Mouse (Mus musculus) ovary, postnatal 14 days (tissue): Measurements from ENCODE around the gene Ecsit.
"Not testable (repeated sequence)": the region's sequence is repeated elsewhere in the genome, so short reads cannot be mapped to it uniquely, and the experiment has no call there.

Experiments
- DNase-seq: peaks from one replicate; pipeline ENCODE4 v3.0.0; 2022; ENCODE audit warnings: low spot score

Gene Ecsit

GRCm38 (mm10) chr9:22089281-22089680, 4.0 kb upstream of the Ecsit start:
- DNase-seq, result no peak

- DNase-seq, result no peak
Measured at GRCm38 (mm10) chr9:22087034-22087618, 1.9 kb upstream of the Ecsit start.

- DNase-seq, result no peak
Measured at GRCm38 (mm10) chr9:22086012-22086411, 774 bp upstream of the Ecsit start.

- no peak for DNase-seq
Measured at GRCm38 (mm10) chr9:22084667-22085021, 594 bp downstream of the Ecsit start.

GRCm38 (mm10) chr9:22076223-22076622, 9.0 kb downstream of the Ecsit start:
- no peak for DNase-seq

GRCm38 (mm10) chr9:22075778-22076177, 9.5 kb downstream of the Ecsit start:
- DNase-seq, result not testable (repeated sequence)

GRCm38 (mm10) chr9:22072276-22072675, 13.0 kb downstream of the Ecsit start:
- DNase-seq, result no peak

GRCm38 (mm10) chr9:22070791-22071573, 14.3 kb downstream of the Ecsit start, which contains the start of the genes Gm49318 and Zfp653:
Gm49318 (minus strand) TSS chr9:22071259.
Zfp653 (minus strand) TSS chr9:22071376.
- peak; percentile 94 for DNase-seq

- DNase-seq, result no peak
Measured at GRCm38 (mm10) chr9:22069881-22070553, 15.2 kb downstream of the Ecsit start.

GRCm38 (mm10) chr9:22067195-22067594, 18.0 kb downstream of the Ecsit start:
- DNase-seq, result no peak

GRCm38 (mm10) chr9:22066433-22066832, 18.8 kb downstream of the Ecsit start:
- peak; percentile 25 for DNase-seq

- no peak for DNase-seq
Measured at GRCm38 (mm10) chr9:22065642-22066041, 19.6 kb downstream of the Ecsit start.

- no peak for DNase-seq
Measured at GRCm38 (mm10) chr9:22064341-22064740, 20.9 kb downstream of the Ecsit start.

- no peak for DNase-seq
Measured at GRCm38 (mm10) chr9:22061339-22061738, 23.9 kb downstream of the Ecsit start.

GRCm38 (mm10) chr9:22058011-22058424, 27.2 kb downstream of the Ecsit start:
- DNase-seq, result no peak

GRCm38 (mm10) chr9:22057031-22057517, 28.2 kb downstream of the Ecsit start:
- no peak for DNase-seq

- no peak for DNase-seq
Measured at GRCm38 (mm10) chr9:22056303-22056910, 28.8 kb downstream of the Ecsit start.

GRCm38 (mm10) chr9:22055713-22056112, 29.5 kb downstream of the Ecsit start:
- DNase-seq, result no peak

- DNase-seq, result peak; percentile 42
Measured at GRCm38 (mm10) chr9:22054411-22055076, 30.7 kb downstream of the Ecsit start.

GRCm38 (mm10) chr9:22053657-22054056, 31.6 kb downstream of the Ecsit start:
- no peak for DNase-seq

- no peak for DNase-seq
Measured at GRCm38 (mm10) chr9:22051958-22052254, 33.3 kb downstream of the Ecsit start, which contains the start of gene Elavl3. Elavl3 (minus strand) TSS chr9:22052023.
